Mouse (Mus musculus) C2C12 (cell line): ENCODE measurements at regions not wholly inside any gene's neighbourhood (a gene's known extent, or its start where the extent isn't known, plus 50 kb on each side); places are given as distances from the start of the nearest gene placed in this dataset.

Experiments
- CEBPB ChIP-seq: IDR thresholded peaks from one replicate; pipeline ENCODE4 v1.6.1; 2011; ENCODE audit warnings: low read depth, mild to moderate bottlenecking, control low read depth, moderate library complexity
- CTCF ChIP-seq: IDR thresholded peaks from one replicate; pipeline ENCODE4 v1.5.1; 2011; ENCODE audit not compliant: control insufficient read depth, insufficient read depth, insufficient read length
- FOSL1 ChIP-seq: IDR thresholded peaks from one replicate; pipeline ENCODE4 v1.8.0; 2011; ENCODE audit warnings: mild to moderate bottlenecking, low read length; ENCODE audit not compliant: poor library complexity, insufficient read depth, severe bottlenecking
- MAX ChIP-seq: IDR thresholded peaks from one replicate; pipeline ENCODE4 v1.6.1; 2011; ENCODE audit warnings: mild to moderate bottlenecking, control low read depth
- MYOD1 ChIP-seq: IDR thresholded peaks from one replicate; pipeline ENCODE4 v1.6.1; 2011; ENCODE audit warnings: low read depth; ENCODE audit not compliant: control insufficient read depth, insufficient read length
- MYOG ChIP-seq: IDR thresholded peaks from one replicate; pipeline ENCODE4 v1.6.1; 2011; ENCODE audit not compliant: control insufficient read depth, insufficient read length; ENCODE audit errors: extremely low read depth
- USF1 ChIP-seq: IDR thresholded peaks from one replicate; pipeline ENCODE4 v1.6.1; 2011; ENCODE audit warnings: low read depth, mild to moderate bottlenecking, control low read depth, moderate library complexity

- TF ChIP-seq CTCF = no peak
- no peak for TF ChIP-seq MYOD1
- no peak for TF ChIP-seq MYOG
- no peak for TF ChIP-seq USF1
- TF ChIP-seq MAX = no peak
- no peak for TF ChIP-seq CEBPB
- no peak for TF ChIP-seq FOSL1
Measured at GRCm38 (mm10) chr3:110356822-110357594, 106.2 kb upstream of the Prmt6 start.
